Mouse (Mus musculus): Measurements from ENCODE around the gene Bms1. TPM values are rescaled to one million over a fixed set of nuclear protein-coding genes. Genes with fewer than 3 reads are reported as not detected.

Gene Bms1
- 31.7 and 40.3 TPM in 2 replicates for polyA plus RNA-seq (2012; ENCODE audit: low replicate concordance)

DNA sequence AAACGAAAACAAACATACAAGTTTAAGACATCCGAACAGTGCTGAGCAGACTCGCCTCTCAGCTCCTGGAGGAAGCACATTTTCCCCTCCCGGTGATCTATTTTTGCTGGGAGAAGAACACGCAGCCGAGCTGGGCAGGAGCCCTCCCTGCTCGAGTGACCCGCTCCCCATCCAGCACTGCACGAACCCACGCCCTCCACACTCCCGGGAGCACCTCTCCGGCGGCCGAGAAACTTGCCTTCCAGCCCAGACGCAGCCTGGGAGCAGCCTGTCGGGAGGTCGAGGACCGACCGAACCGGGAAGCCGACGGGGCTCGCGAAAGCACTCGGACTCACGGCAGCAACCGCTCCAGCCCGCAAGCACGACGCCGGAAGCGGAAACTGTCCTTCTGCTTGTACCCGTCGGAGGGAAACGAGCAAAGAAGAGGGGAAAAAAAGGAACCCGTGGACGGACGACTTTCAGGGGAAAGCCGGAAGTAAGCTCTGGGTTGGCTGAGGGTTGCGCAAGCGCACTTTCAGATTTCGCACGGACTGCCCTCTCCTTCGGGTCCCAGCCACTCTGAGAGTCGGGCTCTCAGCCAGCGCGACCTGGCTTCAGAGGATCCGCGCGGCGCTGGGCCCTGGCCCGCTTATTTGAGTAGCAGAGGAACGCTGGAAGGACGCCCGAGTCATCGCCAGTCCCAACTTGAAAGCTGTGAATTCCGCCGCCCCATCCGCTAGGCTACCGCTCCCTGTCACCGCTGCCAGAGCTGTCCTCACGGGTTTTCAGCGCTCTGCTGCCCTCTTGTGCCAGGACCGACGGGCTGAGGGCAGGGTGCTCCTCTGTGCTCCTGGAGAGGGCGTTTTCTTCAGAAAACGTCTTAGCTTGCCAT lies at the start of gene Bms1:
TSS of gene Bms1 (minus strand) at position 425 of the 871 bp plus-strand sequence.

DNA sequence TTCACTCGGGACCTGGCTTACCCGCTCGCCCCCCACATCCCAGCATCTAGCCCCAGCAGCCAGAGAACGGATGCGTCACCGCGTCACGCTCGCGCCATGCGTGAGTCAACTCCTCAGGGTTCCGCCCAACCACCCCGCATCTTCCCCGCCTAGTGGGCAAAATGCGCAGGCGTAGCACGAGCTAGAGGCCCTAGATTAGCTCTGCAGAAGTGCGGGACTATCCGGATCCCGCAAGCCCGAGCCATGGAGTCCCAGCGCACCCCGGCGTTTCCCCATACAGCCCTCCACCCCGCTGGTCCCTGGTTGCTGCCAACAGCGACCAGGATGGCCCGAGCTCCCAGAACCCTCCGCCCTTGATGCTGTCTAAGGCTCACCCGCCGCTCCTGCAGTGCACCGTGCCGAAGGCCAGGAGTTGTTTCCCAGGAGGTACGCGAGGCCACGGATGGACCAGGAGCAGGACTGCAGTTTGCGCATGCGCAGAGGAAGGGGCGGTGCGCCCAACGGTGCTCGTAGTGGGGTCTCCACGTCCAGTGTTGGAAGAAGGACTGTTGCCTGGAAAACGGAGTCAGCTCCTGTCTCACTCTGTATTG lies 35.9 kb upstream of the Bms1 start, which contains the start of gene Zfp248:
TSS of gene Zfp248 (minus strand) at position 487 of the 590 bp plus-strand sequence.

Other genes starting within 250 kb of the Bms1 start
- gene Ret, start 221.8 kb downstream of the Bms1 start, polyA plus RNA-seq (2012; ENCODE audit: low replicate concordance), result 0.44 and 0.74 TPM in 2 replicates
- 0.39 and 1.1 TPM in 2 replicates for gene Zfp248, start 36.1 kb upstream of the Bms1 start, polyA plus RNA-seq (2012; ENCODE audit: low replicate concordance)
- gene Zfp9, start 59.8 kb upstream of the Bms1 start, polyA plus RNA-seq (2012; ENCODE audit: low replicate concordance), result 0.03 and 0.15 TPM in 2 replicates
- 0.47 and 2.7 TPM in 2 replicates for gene Ankrd26, start 142.8 kb upstream of the Bms1 start, polyA plus RNA-seq (2012; ENCODE audit: low replicate concordance)